Mouse (Mus musculus): ENCODE data around the gene Tspan9.

DNA sequence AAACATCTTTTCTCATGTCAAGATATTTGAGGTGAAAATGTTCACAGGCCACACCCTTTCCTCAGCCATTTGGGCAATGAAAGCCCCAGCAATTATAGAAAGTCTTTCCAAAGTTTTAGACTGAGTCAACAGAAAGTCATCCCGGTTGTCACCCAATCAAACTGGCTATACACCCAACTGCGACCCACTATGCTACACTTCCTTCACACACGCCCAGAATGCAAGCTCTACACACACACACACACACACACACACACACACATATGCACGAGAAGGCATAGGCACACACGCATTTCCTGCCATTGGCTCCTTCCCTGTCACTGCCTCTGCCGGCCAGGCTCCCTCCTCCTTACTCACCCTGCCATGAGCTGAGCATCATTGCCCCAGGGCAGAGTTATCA, 99.9 kb downstream of the Tspan9 start:
- TF ChIP-seq CTCF (IDR thresholded peaks at IDR 0.05; ENCODE audit: low read depth) = no peak
- TF ChIP-seq EP300 (IDR thresholded peaks at IDR 0.05; ENCODE audit: low read depth) = no peak

Measured in liver, postnatal 0 days (tissue).